Mouse (Mus musculus) hindbrain, embryonic 10.5 days (tissue): ENCODE results near the gene Oaz2. TPM values are rescaled to one million over a fixed set of nuclear protein-coding genes. Genes with fewer than 3 reads are reported as not detected.

Experiments used
- DNase-seq: peaks from one replicate; pipeline ENCODE4 v3.0.0-alpha.2; 2017; ENCODE audit warnings: low spot score
- H3K27ac ChIP-seq: fragments of 300-500 bp; sonication (generic); 2 replicates; pipeline ENCODE4 v1.5.1; 2016; ENCODE audit warnings: mild to moderate bottlenecking, moderate library complexity
- H3K27me3 ChIP-seq: fragments of 300-500 bp; sonication (generic); 2 replicates; pipeline ENCODE4 v1.6.1; 2016; ENCODE audit warnings: mild to moderate bottlenecking; ENCODE audit not compliant: poor library complexity, insufficient read depth, severe bottlenecking
- H3K36me3 ChIP-seq: fragments of 300-500 bp; sonication (generic); 2 replicates; pipeline ENCODE4 v1.6.1; 2016; ENCODE audit warnings: mild to moderate bottlenecking, moderate library complexity
- H3K4me1 ChIP-seq: fragments of 300-500 bp; sonication (generic); replicated peaks from 2 replicates; pipeline ENCODE4 v1.6.1; 2016; ENCODE audit warnings: mild to moderate bottlenecking
- H3K4me3 ChIP-seq: fragments of 300-500 bp; sonication (generic); 2 replicates; pipeline ENCODE4 v1.5.1; 2016; ENCODE audit warnings: mild to moderate bottlenecking, moderate library complexity
- H3K9me3 ChIP-seq: fragments of 300-500 bp; sonication (generic); 2 replicates; pipeline ENCODE4 v1.6.1; 2016; ENCODE audit warnings: mild to moderate bottlenecking, moderate library complexity
- WGBS: fragments of 180-500 bp; shearing (Covaris S2); methylation state at CpG from one replicate; pipeline ENCODE4 v1.1.7; 2016; 5-methylcytosine and 5-hydroxymethylcytosine counted together
- polyA plus RNA-seq: library from polyadenylated mRNA; unstranded; fragments of >200 nt; fragmentation: Nextera tagmentation; extraction: Ambion mirVana; gene quantifications from 2 replicates; pipeline ENCODE4 v1.2.1, GENCODE M21; 2016

The Oaz2 gene
- polyA plus RNA-seq: 242 and 269 TPM in 2 replicates

DNA sequence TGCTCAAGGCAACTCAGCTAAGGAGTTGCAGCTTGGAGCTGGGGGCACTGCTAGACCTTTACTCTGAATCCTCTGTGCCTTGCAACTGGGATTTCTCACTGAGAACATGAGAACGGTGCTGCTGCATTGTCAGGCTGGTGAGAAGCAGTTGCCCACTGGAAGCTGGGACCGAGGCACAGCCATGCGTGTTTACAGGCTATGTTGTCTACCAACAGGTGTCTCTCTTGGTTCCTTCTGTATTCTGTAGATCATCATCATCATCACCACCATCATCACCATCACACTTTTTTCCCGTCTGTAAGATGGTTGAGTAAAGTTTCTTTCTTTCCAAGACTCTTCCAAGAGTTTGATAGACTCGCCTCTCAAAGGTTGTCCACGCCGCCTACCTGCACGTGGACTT lies at the start of gene Oaz2:
Gene Oaz2 (plus strand): TSS at position 301 of the 400 bp plus-strand sequence.
- Histone ChIP-seq H3K4me3 (no peak within 1 kb of the TSS), H3K27me3 (no peaks in the 10 kb centered on the region), H3K27ac (no peak within 1 kb of the TSS), H3K36me3 (no peaks in the 10 kb centered on the region), H3K9me3 (no peaks in the 10 kb centered on the region), H3K4me1 (peaks cover 10% of the 10 kb centered on the region)
- DNase-seq: no peak
- WGBS: 93% methylated on average over 8 of the region's 8 CpGs

DNA sequence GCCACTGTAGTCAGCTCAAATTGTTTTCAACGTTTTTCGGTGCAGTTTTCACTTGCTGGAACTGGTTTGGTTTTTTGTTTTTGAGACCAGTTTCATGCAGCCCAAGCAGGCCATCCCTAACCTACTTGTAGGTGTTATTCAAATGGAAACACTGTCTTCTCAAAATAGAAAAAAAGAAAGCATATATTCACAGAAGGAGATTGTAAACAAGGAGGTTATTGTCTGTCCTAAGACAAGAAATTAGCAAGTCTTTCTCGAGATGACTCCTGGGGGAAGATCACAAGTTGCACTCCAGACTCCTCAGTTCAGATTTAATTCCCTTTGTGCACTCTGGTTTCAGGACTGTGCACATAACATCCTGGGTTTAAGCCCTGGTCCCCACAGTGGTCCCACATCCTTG lies 48.5 kb upstream of the Oaz2 start:
- 65% methylated on average over 3 of the region's 3 CpGs for WGBS
- no peak for DNase-seq
- H3K27ac ChIP-seq: no peak overlapping the region
- no peaks in the 10 kb centered on the region for H3K9me3 ChIP-seq
- no peak overlapping the region for H3K4me3 ChIP-seq
- H3K4me1 ChIP-seq: peaks cover 6% of the 10 kb centered on the region; the same call in 1 of the 2 replicates
- H3K27me3 ChIP-seq: no peaks in the 10 kb centered on the region
- H3K36me3 ChIP-seq: no peaks in the 10 kb centered on the region

GRCm38 (mm10) chr9:65621196-65621595 lies 46.6 kb upstream of the Oaz2 start:
- H3K36me3 ChIP-seq: no peaks in the 10 kb centered on the region
- H3K4me3 ChIP-seq: no peak overlapping the region
- H3K9me3 ChIP-seq: no peaks in the 10 kb centered on the region
- peaks cover 5% of the 10 kb centered on the region for H3K27me3 ChIP-seq
- H3K27ac ChIP-seq: no peak overlapping the region
- peaks cover 6% of the 10 kb centered on the region; the same call in 1 of the 2 replicates for H3K4me1 ChIP-seq
- WGBS: 90% methylated on average over 4 of the region's 4 CpGs
- DNase-seq: no peak

- WGBS: 88% methylated on average over 2 of the region's 2 CpGs
- DNase-seq: no peak
These were observed 46.1 kb upstream of the Oaz2 start for GRCm38 (mm10) chr9:65621666-65622065.

DNA sequence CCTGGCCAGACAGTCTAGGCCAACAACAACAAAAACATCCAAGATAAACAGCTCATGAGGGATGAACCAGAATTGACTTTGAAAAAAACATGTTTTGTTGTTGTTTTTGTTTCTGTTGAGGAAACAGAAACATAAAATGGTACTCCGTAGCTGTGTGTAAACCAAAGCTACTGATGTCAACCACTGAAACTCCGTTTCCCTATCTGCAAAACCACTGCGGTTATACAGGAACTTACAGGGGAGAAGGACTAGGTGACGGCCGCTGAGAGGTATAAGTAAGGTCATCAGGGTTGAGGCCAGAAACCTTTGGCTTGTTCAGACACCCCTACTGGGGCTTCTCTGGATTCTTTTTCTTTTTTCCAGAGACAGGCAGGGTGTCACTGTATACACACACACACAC lies 45.0 kb upstream of the Oaz2 start:
- no peak for DNase-seq
- Histone ChIP-seq H3K27me3 (peaks cover 21% of the 10 kb centered on the region), H3K36me3 (no peaks in the 10 kb centered on the region), H3K4me1 (peaks cover 2% of the 10 kb centered on the region; the same call in 1 of the 2 replicates), H3K27ac (no peak overlapping the region), H3K4me3 (no peak overlapping the region), H3K9me3 (no peaks in the 10 kb centered on the region)
- WGBS: 85% methylated on average over 5 of the region's 5 CpGs

More at GRCm38 (mm10) chr9:65621666-65622065, 46.1 kb upstream of the Oaz2 start:
- no peaks in the 10 kb centered on the region for H3K36me3 ChIP-seq
- peaks cover 6% of the 10 kb centered on the region; the same call in 1 of the 2 replicates for H3K4me1 ChIP-seq
- no peaks in the 10 kb centered on the region for H3K9me3 ChIP-seq
- H3K4me3 ChIP-seq: no peak overlapping the region
- H3K27ac ChIP-seq: no peak overlapping the region
- H3K27me3 ChIP-seq: peaks cover 10% of the 10 kb centered on the region

GRCm38 (mm10) chr9:65624266-65624665 lies 43.5 kb upstream of the Oaz2 start:
- Histone ChIP-seq H3K27me3 (peaks cover 36% of the 10 kb centered on the region), H3K36me3 (no peaks in the 10 kb centered on the region), H3K4me3 (no peak overlapping the region), H3K9me3 (no peaks in the 10 kb centered on the region), H3K27ac (no peak overlapping the region), H3K4me1 (peaks cover 6% of the 10 kb centered on the region)
- DNase-seq: no peak
- WGBS: 72% methylated on average over 2 of the region's 2 CpGs

- Histone ChIP-seq H3K27me3 (peaks cover 74% of the 10 kb centered on the region), H3K4me3 (peak within 1 kb of the TSS; percentile 78), H3K27ac (peak within 1 kb of the TSS; percentile 90), H3K36me3 (no peaks in the 10 kb centered on the region), H3K9me3 (no peaks in the 10 kb centered on the region), H3K4me1 (peaks cover 41% of the 10 kb centered on the region)
- WGBS: 1% methylated on average over 40 of the region's 40 CpGs
- DNase-seq: peak; percentile 36
These were observed 38.6 kb upstream of the Oaz2 start, which contains the start of gene Rbpms2 for GRCm38 (mm10) chr9:65629025-65629766. TSS of gene Rbpms2 (plus strand) at chr9:65629648.

- H3K36me3 ChIP-seq: no peaks in the 10 kb centered on the region
- peak; percentile 71 for DNase-seq
- peaks cover 41% of the 10 kb centered on the region for H3K4me1 ChIP-seq
- H3K9me3 ChIP-seq: no peaks in the 10 kb centered on the region
- peaks cover 74% of the 10 kb centered on the region for H3K27me3 ChIP-seq
- peak overlapping the region; percentile 78 for H3K4me3 ChIP-seq
- WGBS: under 1% methylated on average over 75 of the region's 83 CpGs
- H3K27ac ChIP-seq: peak overlapping the region; percentile 90
These were observed 37.8 kb upstream of the Oaz2 start for GRCm38 (mm10) chr9:65629767-65630630.

DNA sequence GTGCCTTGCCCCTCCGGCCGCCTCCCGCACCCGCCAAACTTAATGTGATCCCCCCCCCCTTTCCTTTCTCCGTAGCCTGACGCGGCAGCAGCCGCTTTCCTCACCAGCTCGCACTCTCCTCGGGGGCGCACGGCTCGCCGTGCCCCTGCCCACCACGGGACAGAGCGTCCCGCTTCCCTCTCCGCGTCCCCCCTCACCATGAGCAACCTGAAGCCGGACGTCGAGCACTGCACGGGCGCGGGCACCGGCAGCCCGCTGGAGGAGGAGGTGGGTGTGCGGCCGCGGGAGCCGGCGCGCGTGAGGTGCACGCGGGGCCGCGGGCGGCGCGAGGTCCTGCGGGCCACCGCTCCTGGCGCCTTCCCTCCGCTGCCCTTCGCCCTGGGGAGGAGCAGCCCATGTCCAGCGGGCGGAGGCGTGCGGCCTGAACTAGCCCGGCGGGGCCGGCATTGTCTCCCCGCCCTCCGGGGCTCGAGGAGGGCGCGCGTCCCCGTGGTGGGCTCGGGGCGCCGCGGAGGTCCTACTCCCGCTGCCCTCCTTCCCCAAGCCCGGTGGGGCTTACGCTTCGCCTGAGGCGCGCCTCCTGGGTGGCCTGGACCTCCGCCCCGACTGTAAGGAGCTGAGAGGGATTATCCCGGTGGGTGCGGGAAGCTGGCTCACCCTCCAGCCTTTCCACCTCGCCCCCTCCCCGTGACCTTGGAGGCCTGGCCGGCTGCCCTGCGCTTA lies 37.0 kb upstream of the Oaz2 start:
- Histone ChIP-seq H3K36me3 (no peaks in the 10 kb centered on the region), H3K4me3 (peak overlapping the region; percentile 78), H3K4me1 (peaks cover 41% of the 10 kb centered on the region), H3K27me3 (peaks cover 73% of the 10 kb centered on the region), H3K27ac (peak overlapping the region; percentile 90), H3K9me3 (no peaks in the 10 kb centered on the region)
- WGBS: under 1% methylated on average over 78 of the region's 78 CpGs
- peak; percentile 74 for DNase-seq

DNA sequence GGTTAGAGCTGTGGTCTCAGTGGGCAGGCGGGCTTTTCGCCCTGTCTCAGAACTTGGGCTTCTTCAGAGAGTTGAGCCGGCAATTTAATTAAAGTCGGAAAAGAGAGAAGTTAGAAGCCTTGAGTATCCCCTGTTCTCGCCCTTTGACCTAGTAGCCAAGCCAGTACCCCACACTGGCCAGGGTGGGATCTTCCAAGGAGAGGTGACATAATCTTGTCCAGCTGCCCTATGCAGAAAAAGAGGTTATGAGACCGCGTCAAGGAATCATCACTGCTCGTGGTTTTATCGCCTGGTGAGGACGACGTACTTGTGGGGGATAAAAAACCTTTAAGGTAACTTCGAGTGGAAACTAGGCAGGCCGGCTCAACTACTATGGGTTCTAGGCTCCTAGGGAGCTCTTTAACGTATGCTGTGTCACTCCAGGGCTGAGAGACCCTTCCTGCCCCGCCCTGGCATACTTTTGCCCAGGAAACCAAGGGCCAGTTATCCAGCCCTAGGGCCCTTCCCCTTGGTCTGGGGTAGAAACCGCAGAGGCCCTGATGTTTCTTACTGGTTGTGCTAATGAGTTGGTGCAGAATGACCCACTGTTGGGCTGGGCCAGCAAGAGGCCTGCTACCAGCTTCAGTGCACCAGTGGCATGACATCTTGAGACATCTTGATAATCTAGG lies 36.3 kb upstream of the Oaz2 start:
- no peaks in the 10 kb centered on the region for H3K36me3 ChIP-seq
- WGBS: 6% methylated on average over 16 of the region's 16 CpGs
- H3K9me3 ChIP-seq: no peaks in the 10 kb centered on the region
- no peak for DNase-seq
- H3K27me3 ChIP-seq: peaks cover 66% of the 10 kb centered on the region
- peak overlapping the region; percentile 78 for H3K4me3 ChIP-seq
- H3K4me1 ChIP-seq: peaks cover 41% of the 10 kb centered on the region
- peak overlapping the region; percentile 90 for H3K27ac ChIP-seq

- peaks cover 32% of the 10 kb centered on the region for H3K4me1 ChIP-seq
- peaks cover 30% of the 10 kb centered on the region for H3K27me3 ChIP-seq
These were observed 32.0 kb upstream of the Oaz2 start for GRCm38 (mm10) chr9:65635766-65636165.

DNA sequence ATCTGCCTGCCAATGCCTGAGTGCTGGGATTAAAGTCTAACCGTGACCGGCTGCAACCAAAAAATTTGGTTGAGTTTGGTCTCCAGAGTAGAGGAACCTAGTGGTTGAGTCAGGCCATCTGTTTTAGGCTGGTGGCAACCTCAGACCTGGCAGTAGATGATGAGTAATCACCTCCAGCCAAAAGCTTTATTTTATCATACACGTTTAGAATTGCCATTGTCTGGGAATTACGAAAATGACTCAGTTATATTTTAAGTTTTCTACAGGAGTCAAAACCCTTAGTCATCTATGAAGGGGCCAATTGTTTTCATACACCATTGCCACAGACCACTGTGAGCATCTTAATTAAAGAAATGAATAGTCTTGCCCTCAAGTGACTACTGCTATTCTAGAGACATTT lies 30.9 kb upstream of the Oaz2 start:
- no peak for DNase-seq
- whole genome bisulfite sequencing: 86% methylated on average over 4 of the region's 4 CpGs
- Histone ChIP-seq H3K36me3 (no peaks in the 10 kb centered on the region), H3K9me3 (no peaks in the 10 kb centered on the region), H3K27ac (no peak overlapping the region), H3K4me1 (peaks cover 32% of the 10 kb centered on the region), H3K27me3 (peaks cover 18% of the 10 kb centered on the region), H3K4me3 (no peak overlapping the region)

More at GRCm38 (mm10) chr9:65635766-65636165, 32.0 kb upstream of the Oaz2 start:
- DNase-seq: no peak
- Histone ChIP-seq H3K4me3 (no peak overlapping the region), H3K36me3 (no peaks in the 10 kb centered on the region), H3K9me3 (no peaks in the 10 kb centered on the region), H3K27ac (no peak overlapping the region)
- WGBS: 81% methylated on average over 1 of the region's 1 CpGs
